Mouse (Mus musculus): Measurements from ENCODE around the gene 1700016H13Rik.

GRCm38 (mm10) chr5:103644167-103644566 is 11.6 kb downstream of the 1700016H13Rik start:
- no peak for TF ChIP-seq POLR2A (IDR thresholded peaks at IDR 0.05; ENCODE audit: low read depth, low read length)
- no peak for TF ChIP-seq CTCF (IDR thresholded peaks at IDR 0.05; ENCODE audit: extremely low read depth, insufficient read depth, insufficient read length, insufficient replicate concordance)

Measured in spleen, adult 2 months (tissue).